Mouse (Mus musculus): ENCODE data around the gene Dync2h1. TPM values are rescaled to one million over a fixed set of nuclear protein-coding genes. Genes with fewer than 3 reads are reported as not detected.
A peak's percentile ranks its signal among the peaks of the same experiment; 100 is the strongest.
"Not testable (repeated sequence)": the region's sequence is repeated elsewhere in the genome, so short reads cannot be mapped to it uniquely, and the experiment has no call there.

Dync2h1 gene
- total RNA-seq, 2 experiments from 2014 or later: 4.2 to 4.4 TPM

DNA sequence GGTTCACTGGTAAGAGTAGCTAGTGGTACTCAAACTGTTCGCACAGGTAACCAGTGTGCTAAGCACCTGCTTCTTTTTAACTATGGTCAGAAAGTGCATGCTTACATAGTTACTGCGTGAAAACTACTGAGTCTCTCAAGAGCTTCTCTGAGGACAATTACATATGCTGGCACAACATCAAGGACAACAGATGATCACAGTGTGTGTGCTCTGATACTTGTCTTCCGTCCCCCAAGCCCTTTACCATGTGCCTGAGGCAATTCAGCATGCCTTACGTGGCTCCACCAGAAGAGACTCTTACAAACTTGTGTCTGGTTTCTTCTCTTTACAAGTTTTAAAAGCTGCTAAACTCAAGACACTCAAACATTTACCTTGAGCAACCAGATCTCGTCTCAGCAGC, 143.0 kb downstream of the Dync2h1 start:
- intact Hi-C loops (cut with DNase I): no loop called here

DNA sequence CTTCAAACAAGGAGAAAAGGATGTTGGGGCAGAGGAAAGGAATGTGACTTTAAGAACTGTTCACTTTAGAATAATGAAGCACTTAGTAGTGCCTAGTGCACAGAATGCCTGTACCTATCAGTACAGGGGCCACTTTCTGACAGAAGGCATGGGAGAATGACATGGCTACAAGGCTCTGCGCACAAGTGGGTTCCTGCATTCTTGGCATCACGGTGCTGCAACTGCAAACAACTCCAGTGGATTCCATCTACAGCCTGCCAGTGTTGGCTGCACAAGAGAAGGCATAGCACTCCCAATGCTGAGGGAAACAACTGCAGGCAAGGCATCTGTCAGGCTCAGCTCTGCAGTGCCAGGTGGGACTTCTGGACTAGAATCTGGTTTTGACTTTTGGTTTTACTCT, 151.7 kb downstream of the Dync2h1 start:
- DNase-seq: peak; percentile 5
- intact Hi-C loops (cut with DNase I): no loop called here

More for the DNA sequence above, 143.0 kb downstream of the Dync2h1 start:
- no peak for DNase-seq

DNA sequence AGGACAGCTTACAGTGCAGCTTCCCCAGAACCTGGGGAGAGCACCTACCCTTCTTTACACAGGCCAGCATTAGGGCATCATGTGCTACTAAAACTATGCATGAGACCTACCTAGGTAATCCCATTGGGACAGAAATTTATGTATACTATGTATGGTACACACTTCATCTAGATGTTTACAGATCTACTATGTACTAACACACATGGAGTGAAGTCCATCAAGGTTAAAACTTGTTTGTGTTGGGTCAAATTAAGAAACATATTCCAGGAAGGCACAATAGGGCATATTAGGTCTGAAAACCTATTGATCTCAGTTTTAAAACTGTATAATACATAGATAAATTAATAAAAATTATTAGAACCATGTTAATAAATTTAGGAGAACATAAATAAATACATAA, 168.6 kb downstream of the Dync2h1 start:
- no peak for DNase-seq
- intact Hi-C loops (cut with DNase I): no loop called here

DNA sequence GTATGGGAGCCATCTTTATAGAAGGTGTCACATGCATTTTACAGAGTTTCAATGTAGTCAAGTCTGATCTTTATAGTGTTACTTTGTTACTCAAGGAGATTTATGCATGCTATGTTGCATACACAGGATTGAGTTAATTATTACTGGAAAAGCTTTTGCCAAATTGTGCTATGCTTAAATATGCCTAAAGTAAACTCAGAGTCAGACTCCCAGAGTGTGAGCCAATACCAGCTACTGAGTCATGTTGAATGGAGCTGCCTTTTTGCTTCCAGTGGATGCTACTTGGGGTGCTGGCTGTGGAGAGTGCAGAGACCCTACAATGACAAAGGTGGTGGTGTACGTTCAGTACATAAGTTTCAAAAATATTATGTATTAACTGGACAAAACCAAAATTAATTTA, 169.5 kb downstream of the Dync2h1 start:
- intact Hi-C loops (cut with DNase I): no loop called here
- DNase-seq: no peak

DNA sequence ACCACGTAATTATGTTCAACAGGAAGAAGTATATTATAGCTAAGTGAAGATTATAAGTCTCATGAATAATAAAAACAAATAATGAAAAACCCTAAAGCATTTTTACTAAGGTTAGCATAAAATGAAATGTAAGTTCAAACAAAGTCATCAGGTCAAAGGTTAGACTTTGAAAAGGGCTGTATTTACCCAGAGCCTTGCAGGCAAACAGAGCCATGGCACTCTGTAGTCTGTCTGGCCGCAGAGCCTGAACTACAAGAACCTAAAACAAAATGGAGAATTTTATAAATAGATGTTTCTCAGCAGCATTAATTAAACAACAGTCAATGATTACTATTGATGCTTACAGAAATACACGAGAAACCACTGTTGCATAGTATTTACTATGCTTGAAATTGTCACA, 174.5 kb downstream of the Dync2h1 start:
- intact Hi-C loops (cut with DNase I): no loop called here
- no peak for DNase-seq

DNA sequence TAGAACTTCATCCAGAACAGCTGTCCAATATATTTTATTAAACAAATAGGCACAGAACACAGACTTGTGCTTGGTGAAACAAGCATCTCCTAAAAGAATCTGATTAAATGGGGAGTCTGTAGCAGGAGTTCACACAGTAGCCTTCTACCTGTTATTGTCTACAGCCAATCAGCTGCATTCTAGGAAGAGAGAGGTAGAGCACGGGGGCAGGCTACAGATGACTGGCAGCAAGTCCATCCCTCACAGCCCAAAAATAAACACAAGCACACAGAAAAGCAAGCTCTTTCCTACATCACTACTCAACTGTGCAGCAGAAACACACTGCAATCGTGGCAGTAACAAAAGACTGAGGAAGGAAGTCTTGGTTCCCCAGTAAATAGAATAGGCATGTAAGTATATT, 189.4 kb downstream of the Dync2h1 start:
- no peak for DNase-seq
- intact Hi-C loops (cut with DNase I): no loop called here

DNA sequence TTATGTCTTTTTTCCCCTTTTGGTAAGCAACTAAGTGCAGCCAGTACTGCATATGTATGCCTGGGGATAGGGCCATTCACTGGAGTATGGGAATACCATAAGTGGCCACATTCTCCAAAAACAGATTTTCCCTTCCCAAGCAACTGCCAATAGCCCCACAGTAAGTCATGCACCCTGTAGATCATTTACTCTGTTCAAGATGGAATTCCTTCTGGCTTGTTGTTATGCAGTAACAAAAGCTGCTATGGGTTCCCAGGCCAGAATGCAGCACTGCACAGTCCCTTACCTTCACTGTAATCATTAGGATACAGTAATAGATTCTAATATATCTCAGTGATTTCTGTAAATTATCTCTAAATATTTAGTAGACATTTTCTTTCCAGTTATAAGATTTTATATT, 190.0 kb downstream of the Dync2h1 start:
- DNase-seq: no peak
- intact Hi-C loops (cut with DNase I): no loop called here

DNA sequence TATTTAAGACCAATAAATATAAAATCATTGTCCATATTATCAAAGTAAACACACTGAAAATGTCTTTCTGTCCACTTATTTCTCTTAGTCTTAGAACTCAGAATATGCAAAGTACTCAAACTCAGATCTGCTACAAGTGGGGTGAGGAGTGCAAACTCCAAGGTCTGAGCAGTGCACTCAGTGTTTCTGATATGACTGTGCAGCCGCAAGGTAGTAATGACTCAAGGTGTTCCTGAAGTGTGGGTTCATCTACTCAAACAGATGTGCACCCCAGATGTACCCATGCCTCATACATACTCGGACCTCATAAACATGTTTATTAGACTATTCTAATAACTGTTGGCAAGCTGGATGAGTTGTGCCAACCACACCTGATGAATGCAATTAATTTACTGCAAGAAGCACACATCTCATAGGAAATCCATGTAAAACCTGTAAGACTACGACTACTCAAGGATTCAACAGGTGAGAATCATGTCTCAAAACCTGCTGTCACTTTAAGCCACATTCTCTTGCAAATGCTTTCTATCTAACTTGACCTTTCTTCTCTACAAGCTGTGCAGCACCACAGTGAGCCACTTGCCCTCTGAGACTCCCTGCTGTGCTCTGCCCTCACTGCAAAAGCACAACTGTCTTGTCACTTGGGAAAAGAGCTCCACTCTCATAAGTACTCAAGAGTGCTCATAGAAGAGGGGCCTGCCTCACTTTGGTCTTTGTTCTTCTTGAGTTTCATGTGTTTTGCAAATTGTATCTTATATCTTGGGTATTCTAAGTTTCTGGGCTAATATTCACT, 195.2 kb downstream of the Dync2h1 start:
- intact Hi-C loops (cut with DNase I): no loop called here
- no peak for DNase-seq

DNA sequence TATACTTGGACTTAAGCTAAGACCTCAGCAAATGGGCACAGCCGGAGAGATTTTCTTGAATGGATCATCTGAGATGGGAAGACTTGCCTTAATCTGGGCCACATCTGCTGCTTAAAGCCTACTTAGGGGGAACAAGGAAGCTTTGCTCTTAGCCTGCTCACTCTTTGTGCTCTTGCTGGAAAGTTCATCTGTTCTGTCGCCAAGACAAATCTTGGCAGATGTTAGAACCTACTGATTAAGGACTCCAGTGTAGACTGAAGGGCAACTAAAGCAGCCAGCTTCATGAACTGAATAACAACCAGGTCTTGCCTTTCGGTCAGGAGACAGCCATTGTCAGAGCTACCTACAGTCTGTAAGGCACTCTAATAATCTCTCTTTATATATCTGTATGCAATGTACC, 198.1 kb downstream of the Dync2h1 start:
- DNase-seq: no peak
- intact Hi-C loops (cut with DNase I): no loop called here

DNA sequence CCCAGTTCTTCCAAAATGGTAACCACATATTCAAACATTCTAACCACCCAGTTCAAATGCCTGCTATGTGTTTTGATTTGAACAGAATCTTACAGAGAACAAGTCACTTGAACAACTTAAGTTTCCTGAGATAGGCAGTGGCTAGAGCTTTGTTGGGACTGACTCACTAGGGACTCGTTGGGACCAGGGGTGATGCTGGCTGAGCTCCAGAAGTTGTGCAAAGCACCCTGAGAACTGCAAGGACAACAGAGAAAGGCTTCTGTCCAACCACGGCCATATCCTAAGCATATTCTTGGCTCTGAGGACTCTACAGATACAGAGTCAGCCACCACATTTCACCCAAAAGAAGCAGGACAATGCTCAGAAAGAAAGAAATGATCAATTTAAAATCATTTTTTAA, 215.1 kb downstream of the Dync2h1 start:
- intact Hi-C loops (cut with DNase I): no loop called here
- DNase-seq: peak; percentile 8 to 12

DNA sequence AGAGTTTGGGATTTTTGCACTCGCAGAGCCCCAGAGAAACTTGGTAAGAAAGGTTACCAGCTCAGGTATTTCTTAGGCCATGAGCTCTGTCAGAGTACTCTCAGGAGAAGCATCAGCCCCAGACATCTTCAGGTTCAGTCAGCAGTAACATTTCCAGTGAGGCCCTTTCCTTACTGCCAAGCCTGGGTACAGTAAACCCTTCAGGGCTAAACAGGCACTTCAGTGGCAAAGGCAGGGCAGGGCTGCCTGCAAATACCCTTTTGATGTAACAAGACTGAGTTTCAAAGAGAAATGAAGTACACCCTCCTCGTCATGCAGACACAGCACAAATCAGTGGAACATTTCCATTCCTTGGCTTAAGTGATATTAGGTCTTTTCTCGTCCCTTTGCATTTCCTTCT, 219.2 kb downstream of the Dync2h1 start:
- no peak for DNase-seq
- intact Hi-C loops (cut with DNase I): no loop called here

DNA sequence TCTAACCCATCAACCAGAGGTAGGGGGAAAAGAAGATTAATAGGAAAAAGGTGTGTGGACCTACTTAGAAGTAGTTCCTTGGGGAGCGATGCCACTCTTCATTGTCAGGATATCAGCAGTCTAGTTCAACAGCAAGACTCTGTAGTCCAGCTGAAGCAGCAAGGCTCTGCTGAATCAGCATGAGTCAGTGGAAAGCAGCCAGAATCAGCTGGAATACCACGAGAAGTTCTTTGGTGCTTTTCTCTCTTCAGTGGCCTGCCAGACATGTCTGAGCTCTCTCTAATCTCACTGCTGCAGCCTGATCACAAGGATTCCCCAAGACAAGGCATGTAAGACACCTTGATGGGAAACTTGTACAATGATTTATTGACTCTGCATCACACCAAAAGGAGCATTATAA, 225.9 kb downstream of the Dync2h1 start:
- no peak for DNase-seq
- intact Hi-C loops (cut with DNase I): no loop called here

DNA sequence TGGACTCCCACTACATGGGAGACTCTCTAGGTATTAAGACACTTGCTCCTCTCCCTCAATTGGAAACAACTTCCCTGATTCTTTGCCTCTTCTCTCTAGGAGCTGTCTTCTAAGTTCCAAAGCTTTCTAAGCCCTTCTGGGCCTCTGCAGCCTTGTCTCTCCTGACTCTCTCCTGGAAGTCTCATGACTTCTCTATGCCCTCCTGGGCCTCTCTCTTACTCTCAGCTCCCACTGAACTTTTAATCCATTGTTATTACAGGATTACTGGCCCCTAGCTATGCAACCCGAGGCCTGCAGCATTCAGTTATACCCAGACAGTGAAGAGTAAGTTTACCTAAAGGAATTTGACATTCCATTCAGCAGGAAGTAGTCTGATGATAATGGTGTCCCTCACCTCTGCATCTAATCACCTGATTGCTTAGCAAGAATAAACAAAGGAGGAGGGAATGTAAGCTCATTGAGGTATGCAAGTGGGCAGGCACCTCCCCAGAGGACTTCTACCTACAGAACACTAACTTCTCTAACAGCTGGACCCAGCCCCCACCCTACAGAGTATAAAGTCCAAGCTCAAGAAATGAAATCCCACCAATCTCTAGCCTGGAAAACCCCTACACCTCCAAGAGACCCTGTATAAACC, 256.7 kb downstream of the Dync2h1 start:
- no peak for DNase-seq
- intact Hi-C loops (cut with DNase I): no loop called here

DNA sequence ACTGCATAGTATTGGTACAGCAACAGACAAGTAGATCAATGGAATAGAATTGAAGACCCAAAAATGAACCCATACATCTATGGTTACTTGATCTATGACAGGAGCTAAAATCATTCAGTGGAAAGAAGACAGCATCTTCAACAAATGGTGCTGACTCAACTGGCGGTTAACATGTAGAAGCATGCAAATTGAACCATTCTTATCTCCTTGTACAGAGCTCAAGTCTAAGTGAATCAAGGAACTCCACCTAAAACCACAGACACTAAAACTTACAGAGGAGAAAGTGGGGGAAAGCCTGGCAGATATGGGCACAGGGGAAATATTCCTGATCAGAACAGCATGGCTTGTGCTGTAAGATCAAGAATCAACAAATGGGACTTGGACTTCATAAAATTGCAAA, 270.8 kb downstream of the Dync2h1 start:
- DNase-seq: no peak
- intact Hi-C loops (cut with DNase I): no loop called here

DNA sequence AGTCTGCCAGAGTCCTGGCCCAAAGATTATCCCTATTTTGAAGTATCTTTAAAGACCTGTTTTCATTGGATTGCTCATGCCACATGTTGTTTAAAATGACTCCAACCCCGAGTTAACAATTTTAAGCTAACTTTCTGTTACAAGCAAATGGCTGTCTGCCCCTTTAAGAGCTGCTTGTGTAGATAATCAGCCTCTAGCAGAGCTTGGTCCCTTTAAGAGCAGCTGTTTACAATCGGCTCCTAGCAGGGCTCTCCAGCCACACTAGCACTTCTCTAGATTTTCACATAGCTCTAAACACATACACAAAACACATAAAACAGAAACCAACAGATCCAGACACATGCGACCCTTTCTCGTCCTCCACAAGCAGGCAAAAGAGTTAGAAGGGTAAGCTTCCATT, 273.7 kb downstream of the Dync2h1 start:
- intact Hi-C loops (cut with DNase I); DNase-seq: not testable (repeated sequence)

DNA sequence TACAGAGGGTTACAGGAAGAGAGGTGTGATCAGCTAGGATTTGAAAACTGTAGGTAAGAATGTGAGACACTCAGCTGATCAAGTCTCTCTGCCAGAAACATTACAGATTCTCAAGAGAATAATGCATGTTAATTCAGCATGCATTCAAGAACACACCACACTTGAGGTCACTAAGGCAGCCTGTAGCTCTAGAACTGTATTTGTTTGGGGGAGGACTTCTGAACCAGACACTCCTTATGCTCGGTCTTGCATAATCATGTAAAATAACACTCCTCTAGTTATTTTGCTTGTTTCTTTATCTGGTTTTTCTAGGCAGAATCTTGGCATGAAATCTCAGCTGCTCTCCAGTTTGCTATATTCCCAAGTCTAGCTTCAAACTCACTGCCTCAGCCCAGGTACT, 282.6 kb downstream of the Dync2h1 start:
- DNase-seq: no peak
- intact Hi-C loops (cut with DNase I): no loop called here

DNA sequence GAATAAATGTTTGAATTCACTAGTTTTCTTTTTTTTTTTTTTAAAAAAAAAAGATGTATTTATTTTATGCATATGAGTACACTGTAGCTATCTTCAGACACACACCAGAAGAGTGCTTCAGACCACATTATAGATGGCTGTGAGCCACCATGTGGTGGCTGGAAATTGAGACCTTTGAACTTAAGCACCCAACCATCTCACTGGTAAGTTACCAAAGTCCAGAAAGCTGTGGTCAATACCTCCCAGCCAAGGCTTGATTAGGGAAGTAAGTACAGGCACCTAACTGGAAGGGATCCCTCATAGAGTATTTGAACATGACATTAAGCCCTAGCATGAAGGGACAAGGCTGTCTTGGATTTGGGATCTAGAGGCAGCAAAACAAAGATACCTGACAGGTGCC, 292.9 kb downstream of the Dync2h1 start:
- no peak for DNase-seq
- intact Hi-C loops (cut with DNase I): no loop called here

DNA sequence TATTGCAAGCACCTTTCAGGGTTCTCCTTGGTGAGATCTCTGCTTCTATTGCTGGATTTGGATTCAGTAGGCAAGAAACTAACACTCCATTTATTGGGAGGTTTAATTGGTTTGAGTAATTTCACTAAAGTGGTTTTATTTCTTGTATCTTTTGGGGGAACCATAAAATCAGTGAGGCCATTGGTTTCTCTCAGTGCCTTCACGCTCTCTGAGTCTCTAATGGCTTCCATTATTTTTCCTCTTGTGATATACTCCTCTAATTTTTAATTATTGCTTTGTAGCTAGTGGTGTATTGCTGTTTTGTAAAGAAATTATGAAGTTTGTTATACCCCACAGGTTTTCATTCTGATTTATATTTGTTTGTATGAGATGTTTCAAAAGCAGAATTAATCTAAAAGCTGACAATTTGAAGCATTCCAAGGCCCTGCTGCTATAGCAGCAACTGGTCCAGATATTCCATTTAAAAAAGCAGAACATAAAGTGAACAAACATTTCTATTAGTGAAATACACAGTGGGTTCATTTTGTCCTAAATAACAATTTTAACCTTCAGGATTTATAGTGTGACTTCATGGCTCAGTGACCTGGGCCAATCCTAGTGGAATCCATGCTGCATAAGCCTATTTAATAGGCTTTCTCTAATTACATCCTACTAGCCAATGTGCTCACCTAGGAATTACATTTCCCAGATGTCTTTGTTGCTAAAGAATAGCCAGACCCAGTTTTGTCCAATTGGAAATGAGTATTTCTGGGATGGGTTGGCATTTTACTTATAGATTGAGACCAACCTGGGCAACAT, 302.9 kb downstream of the Dync2h1 start:
- no peak for DNase-seq
- intact Hi-C loops (cut with DNase I): no loop called here

Measured in heart, postnatal 10 days (tissue).